Mouse (Mus musculus) liver, adult 2 months (tissue): ENCODE measurements around the gene Stox2.

Experiments
- CTCF ChIP-seq: fragments of 200-500 bp; IDR thresholded peaks from 2 replicates; pipeline ENCODE4 v1.5.1; 2011; ENCODE audit warnings: low read depth, low read length, control low read depth
- POLR2A ChIP-seq: fragments of 200-500 bp; IDR thresholded peaks from 2 replicates; pipeline ENCODE4 v1.6.1; 2011; ENCODE audit warnings: low read length, control low read depth; ENCODE audit not compliant: insufficient read depth; ENCODE audit errors: extremely low read depth

DNA sequence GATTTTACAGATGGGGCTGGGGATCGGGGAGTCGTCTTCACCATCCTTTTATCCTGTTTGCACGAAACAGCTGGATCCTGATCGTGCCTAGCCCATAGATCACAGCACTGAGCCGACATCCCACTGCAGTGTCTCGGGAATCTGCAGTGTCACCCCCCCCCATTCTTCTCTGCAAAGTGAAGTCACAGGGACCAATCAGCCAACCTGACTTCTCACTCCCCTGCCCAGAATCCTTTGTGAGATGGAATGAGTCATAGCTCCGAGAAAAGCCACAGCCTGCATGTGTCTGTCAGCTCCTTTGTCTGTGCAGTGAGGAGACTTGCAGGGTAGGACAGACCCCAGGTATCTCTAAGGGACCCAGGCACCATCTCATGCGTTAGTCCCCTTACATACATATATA lies 228.1 kb downstream of the Stox2 start:
- TF ChIP-seq CTCF: no peak
- TF ChIP-seq POLR2A: no peak
